Mouse (Mus musculus) frontal cortex, postnatal 25 days (tissue): ENCODE results near the gene Sorbs1.
"Not testable (repeated sequence)": the region's sequence is repeated elsewhere in the genome, so short reads cannot be mapped to it uniquely, and the experiment has no call there.

Experiments
- DNase-seq, 2 experiments: peaks; one replicate each; pipeline ENCODE4 v3.0.0; 2022; ENCODE audit warnings: low spot score in 2 of 2

Sorbs1 gene

GRCm38 (mm10) chr19:40513632-40514078 lies at the start of gene Sorbs1:
Sorbs1 (minus strand) TSS chr19:40513779.
- DNase-seq = peak; percentile 86 to 93

GRCm38 (mm10) chr19:40561521-40561920 lies 47.9 kb upstream of the Sorbs1 start:
- DNase-seq = not testable (repeated sequence)

DNA sequence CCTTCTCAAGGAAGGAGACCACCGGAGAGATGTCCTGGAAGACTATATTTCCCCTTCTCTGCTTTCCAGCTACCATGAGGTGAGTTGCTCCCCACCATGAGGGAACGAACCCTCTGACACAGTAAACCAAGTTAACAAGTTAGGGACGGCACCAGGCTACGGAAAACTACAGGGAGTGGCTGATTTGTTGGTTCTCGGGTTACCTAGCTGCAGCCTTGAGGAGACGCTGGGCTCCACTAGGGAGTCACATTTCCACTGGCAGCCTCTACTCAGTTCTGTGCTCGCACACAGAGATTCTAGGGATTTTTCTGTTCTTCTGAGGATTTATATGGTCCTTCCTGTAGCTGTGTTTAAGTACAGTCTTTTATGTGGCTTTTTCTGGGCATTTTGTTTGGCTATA lies 42.5 kb upstream of the Sorbs1 start:
- DNase-seq = no peak

- no peak for DNase-seq
Observed at GRCm38 (mm10) chr19:40555136-40555535, 41.6 kb upstream of the Sorbs1 start.

DNA sequence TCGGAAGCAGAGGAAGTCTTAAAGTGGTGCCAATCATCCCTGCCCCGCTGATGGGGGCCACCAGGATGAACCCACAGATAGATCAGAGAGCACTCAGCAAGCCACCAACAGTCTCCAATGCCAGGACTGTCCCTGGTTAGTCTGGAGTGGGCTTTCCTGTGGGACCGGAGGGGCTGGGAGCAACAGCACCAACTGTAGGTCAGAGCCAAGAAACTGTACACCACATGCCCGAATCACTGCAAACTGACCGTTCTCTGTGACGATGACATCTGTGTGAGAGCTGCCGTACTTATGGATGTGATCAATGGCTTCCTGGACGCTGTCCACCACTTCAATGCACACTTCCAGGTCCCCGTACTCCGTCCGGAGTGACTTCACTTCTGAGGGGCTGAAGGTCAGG lies 40.8 kb upstream of the Sorbs1 start:
- no peak for DNase-seq

GRCm38 (mm10) chr19:40553849-40554248 lies 40.3 kb upstream of the Sorbs1 start:
- DNase-seq = no peak

DNA sequence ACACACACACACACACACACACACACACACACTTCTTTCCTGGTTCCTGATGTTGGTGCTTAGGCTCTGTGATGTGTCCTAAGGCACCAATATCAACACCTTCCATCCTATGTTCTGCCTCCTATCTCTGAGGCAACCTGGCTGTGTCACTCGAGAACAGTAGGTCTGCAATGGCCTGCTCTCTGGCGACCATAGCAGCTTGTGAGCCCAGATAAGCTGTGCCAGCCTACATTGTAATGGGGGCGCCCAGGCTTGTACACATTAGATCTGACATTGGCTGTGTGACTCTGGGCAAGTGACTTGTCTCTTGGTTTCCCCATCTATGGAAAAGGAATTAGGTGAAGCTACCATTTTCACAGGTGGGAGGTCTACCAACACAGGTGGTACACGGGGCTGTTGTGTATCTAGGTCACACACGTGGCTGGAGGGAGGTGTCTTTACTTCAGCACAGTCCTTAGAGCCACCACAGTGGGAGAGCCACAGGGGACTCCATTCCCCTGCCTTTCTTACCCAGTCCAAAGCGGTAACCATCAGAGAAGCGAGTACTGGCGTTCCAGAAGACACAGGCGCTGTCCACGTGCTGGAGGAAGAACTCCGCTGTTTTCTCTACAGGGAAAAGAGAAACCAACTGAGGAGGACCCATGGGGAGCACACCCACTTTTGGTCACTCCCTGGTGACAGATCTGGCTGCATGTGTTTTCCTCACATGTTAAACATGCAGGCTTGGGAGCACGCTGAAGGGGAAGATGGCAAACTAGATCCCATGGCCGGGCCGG lies 39.6 kb upstream of the Sorbs1 start:
- DNase-seq = no peak

DNA sequence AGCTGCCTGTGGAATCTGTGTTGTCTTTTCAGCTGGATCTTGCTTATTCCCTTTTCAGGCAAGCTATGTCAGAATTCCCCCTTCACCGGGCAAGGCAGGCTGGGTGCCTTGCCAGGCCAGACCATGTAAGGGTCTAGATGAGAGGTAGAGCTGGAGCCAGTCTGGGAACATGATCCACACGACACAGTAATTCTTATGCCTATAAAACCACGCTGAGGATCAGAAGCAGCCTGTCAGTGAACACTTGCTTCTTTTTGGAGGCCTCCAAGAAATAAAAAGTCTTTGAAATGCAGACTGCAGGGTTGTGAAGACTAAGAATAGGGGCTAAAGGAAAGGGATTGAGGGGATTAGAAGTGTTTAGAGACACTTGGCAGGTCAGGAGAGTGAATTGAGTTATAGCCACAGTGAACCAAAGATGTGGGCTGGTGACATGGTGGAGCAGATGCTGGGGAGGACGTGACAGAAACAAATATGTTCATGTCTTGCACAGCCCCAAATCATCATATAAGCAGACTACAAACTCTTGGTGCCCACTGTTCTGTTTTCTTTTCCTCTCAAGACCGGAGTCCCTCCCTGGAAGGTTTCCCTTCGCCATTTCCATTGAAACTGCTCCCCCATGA lies 36.0 kb upstream of the Sorbs1 start:
- DNase-seq = no peak

- no peak for DNase-seq
Observed at GRCm38 (mm10) chr19:40548796-40549515, 35.4 kb upstream of the Sorbs1 start.

DNA sequence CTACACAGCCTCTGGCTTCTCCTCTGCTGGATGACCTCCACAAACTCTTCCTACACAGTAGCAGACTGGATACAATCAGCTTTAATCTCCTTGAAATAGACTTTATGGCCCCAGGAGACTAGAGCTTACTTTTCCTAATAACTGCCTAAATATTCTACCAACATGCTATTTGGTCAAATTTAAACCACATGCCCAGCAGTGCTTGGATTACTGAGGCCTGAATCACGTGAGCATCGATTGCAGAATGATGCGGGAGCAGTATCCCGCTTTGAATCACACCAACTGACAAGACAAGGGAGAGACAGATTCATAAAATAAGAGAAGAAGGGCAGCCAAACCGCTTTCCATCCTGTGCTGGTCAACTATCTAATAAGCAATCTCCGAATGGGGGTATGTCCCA lies 34.8 kb upstream of the Sorbs1 start:
- no peak for DNase-seq

GRCm38 (mm10) chr19:40544856-40545255 lies 31.3 kb upstream of the Sorbs1 start:
- peak; percentile 27 to 63 for DNase-seq

DNA sequence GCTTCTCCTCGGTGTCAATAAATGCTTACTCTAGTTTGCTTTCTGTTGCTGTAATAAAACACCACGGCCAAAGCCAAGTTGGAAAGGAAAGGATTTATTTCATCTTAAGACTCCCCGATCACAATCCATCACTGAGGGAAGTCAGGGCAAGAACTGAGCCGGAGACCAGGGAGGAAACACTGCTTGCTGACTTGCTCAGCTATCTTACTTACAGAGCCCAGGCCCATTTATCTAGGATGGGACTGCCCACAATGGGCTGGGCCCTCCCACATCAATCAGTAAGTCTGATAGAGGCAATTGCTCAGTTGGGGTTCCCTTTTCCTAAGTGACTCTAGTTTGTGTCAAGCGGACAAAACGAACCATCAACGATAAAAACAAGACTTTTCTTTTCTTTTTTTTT lies 29.2 kb upstream of the Sorbs1 start:
- DNase-seq = no peak

DNA sequence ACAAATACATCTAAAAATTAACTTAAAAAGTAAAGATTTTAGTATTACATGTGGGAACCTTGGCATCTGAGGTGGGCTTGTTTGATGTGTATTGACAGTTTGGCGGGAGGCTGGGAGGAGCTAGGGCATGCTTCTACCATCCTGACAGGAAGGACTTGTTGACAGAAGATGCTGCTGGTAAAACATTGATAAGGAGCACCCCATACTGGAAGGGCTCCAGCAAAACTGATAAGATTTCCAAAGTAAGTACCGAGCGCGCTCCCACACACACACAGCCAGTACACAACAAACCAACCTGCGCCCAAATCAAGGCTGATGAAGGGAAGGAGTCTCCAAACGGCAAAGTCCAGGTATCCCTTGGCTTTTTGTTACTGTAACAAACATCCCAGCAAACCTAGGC lies 22.9 kb upstream of the Sorbs1 start:
- no peak for DNase-seq

DNA sequence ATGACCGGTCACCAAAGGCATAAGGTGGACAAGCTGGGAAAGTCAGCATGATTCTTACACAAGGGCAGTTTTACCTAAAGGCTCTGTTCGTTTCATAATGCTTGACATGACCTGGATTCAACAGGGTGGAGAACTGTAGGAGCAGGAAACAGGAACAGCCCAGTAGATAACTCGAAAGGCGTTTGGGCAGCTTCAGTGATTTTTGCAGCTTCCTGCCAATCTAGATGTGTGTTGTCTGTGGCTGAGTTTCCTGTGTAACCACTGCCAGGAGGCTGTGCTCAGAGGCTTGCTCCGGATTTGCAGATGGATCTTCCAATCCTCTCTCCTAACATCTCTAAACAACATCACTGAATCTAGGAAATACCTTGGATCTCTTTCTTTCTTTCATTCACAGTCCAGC lies 18.9 kb upstream of the Sorbs1 start:
- no peak for DNase-seq

DNA sequence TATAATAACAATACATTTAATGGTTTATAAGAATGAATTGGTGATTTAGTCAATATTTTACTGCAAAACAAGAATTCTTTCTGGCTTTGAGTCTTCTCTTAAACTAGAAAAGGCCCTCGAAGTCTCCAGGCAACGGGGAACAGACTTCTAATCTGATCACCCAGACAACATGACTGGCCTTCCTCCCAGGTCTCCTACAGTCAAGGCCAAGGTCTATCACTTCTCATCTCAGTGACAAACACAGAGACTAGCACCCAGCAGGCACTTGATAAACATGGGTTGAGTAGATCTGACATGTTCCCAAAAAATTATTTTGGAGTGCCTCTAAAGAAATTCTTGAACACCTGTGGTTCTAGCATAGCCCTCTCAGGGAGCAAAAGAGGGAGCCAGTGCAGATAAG lies 16.7 kb upstream of the Sorbs1 start:
- DNase-seq = no peak

GRCm38 (mm10) chr19:40528254-40528653 lies 14.7 kb upstream of the Sorbs1 start:
- no peak for DNase-seq

- no peak for DNase-seq
Observed at GRCm38 (mm10) chr19:40526367-40527014, 12.9 kb upstream of the Sorbs1 start.

DNA sequence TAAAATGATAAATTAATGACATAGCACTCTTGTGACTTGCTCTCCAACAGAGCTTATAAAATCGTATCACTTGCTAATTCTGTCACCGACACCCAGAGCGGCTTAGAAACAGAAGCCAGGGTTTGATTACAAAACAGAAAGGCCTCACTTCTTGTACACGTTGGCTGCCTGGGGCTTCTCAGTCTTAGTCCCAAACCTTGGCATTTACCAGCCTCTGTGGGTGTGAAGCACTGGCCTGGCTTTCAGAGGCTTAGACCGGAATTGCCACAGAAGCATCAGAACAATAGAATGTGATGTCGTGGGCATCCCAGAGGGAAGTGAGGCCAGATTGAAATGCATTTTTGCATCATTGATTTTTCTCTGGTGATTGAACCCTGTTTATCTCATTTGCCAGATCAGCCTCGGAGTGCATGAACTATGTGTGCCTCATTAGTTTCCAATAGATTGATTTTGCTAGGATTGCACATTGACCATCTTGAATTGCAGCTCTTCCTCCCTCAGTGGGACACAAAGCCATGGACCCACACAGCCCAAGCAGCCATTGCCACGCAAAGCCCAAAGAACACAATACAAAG lies 9.9 kb upstream of the Sorbs1 start:
- DNase-seq = no peak

DNA sequence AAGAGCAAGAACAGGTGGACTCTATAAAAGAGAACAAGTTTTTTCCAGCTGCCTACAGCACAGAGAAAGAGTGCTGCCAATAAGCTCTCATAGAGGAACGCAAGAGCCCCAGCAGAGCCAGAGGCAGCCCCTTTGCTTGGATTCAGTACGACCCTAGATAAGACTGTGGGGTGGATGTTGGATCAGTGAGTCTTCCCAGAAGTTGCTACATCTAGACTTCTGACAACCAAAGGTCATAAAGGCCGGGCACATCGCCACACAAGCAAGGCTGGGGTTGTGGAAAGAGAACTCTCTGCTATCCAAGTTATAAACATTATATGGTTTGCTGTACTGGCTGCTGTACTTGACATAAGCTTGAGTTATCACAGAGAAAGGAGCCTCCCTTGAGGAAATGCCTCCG lies 6.8 kb upstream of the Sorbs1 start:
- DNase-seq = no peak

GRCm38 (mm10) chr19:40518706-40519105 lies 5.1 kb upstream of the Sorbs1 start:
- DNase-seq = no peak

DNA sequence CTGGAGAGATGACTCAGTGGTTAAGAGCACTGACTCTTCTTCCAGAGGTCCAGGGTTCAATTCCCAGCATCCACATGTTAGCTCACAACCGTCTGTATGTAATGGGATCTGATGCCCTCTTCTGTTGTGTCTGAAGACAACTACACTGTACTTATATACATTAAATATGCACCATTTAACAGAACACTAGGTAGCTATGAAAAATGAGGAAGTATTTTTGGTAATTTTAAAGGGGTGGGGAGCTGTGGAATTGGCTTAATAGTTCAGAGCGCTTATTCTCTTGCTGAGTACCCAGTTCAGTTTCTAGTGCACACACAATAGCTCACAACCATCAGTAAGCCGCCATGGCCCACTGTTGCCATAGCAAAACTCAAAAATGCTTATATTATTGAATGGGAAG lies 2.0 kb upstream of the Sorbs1 start:
- DNase-seq = no peak

DNA sequence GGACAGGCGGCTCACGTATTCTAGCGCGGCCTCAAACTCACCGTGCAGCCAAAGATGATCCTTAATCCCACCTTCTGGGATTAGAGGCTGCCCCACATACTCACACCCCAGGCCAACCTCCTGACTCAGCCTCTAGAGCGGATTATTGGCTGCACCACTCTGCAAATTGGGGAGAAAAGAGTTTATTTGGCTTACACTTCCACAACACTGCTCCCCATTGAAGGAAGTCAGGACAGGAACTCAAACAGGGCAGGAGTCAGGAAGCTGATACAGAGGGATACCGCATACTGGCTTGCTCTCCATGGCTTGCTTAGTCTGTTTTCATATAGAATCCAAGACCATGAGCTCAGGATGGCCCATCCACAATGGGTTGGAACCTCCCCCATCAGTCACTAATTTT lies 797 bp upstream of the Sorbs1 start:
- DNase-seq = no peak
